Mouse (Mus musculus): Measurements from ENCODE around the gene Nav1.

Gene Nav1

GRCm38 (mm10) chr1:135607019-135607418 is at the start of gene Nav1:
Gene Nav1 (minus strand): TSS chr1:135607295.
- in situ Hi-C loops (cut with MboI): no loop called here

GRCm38 (mm10) chr1:135653909-135654308 is 46.8 kb upstream of the Nav1 start:
- in situ Hi-C loops (cut with MboI): no loop called here

GRCm38 (mm10) chr1:135645459-135646195 is 38.5 kb upstream of the Nav1 start:
- in situ Hi-C loops (cut with MboI): no loop called here

DNA sequence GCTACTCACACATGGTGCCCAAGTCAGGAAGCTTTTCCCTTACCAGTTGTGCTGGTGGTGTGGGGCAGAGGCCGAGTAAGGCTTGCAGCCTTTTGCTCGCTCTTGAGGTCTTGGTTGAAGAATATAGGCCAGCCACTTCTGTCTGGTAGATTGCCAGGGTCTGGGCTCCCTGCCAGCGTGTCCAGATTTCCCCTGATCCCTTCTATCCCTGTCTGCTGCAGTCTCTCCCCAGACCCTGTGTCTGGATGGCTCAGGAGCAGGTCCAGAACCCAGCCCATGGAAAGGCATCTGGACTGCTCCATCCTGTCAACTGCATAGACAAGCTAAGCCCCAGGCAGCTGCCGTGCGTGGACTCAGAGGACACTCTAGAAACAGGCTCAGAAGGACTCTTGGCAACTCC is 37.0 kb upstream of the Nav1 start:
- in situ Hi-C loops (cut with MboI): no loop called here

DNA sequence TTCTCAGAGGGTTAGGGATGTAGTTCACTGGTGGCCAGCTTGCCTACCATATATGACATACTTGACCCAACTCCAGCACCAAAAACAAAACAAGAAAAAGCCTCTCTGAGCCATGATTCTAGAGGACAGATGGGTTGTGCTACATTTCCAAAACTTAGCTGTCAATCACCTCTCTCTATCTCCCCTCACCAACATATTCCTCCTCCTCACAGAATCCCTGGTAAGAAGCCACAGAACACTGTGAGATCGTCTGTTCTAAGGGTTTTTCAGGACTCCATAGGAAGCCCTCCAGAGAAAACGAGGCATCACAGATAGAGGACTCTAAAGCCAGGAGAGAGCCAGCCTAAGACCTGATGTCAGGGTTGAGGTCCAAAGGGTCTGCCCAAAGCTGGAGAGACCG is 36.6 kb upstream of the Nav1 start:
- in situ Hi-C loops (cut with MboI): no loop called here

- in situ Hi-C loops (cut with MboI): no loop called here
These were observed 32.8 kb upstream of the Nav1 start for GRCm38 (mm10) chr1:135639853-135640252.

GRCm38 (mm10) chr1:135639093-135639492 is 32.0 kb upstream of the Nav1 start:
- in situ Hi-C loops (cut with MboI): no loop called here

DNA sequence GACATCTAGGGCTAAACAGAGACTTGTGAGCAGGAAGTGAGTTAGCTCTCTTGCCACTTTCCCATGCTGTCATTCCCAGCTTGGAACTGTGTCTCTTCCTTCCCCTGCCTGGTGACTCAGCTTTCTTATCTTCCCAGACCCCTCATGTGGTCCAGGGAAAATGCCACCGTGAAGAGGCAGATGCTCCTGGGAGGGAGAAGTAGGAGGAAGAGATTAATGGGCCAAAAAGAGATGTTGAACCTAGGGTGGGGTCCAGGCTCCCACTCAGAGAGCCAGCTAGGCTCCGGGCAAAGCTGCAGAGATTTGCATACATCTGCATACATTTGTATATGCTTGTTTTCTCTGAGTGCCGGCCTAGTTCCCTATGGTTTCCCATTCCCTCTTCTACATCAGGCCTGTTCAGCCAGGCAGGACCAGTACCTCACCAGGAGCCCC is 30.5 kb upstream of the Nav1 start:
- in situ Hi-C loops (cut with MboI): no loop called here

DNA sequence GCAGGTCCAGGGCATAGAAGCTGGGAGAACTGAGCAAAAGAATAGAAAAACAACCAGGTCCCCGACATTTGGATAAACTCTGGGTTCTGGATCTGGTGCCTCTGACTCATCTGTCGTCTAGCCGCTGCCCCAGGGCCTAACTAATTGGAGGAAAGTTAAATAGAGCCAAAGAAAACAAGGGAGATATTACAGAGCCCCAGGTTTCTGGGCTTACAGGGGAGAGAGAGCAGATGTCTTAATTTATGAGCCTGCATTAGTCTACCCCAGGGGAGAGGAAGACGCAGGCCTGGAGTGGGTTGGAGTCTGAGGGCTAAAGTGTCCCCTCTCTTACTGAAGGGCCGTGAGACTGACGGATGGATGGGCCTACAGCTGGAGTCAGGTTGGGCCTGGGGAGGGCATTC is 29.0 kb upstream of the Nav1 start:
- in situ Hi-C loops (cut with MboI): no loop called here

DNA sequence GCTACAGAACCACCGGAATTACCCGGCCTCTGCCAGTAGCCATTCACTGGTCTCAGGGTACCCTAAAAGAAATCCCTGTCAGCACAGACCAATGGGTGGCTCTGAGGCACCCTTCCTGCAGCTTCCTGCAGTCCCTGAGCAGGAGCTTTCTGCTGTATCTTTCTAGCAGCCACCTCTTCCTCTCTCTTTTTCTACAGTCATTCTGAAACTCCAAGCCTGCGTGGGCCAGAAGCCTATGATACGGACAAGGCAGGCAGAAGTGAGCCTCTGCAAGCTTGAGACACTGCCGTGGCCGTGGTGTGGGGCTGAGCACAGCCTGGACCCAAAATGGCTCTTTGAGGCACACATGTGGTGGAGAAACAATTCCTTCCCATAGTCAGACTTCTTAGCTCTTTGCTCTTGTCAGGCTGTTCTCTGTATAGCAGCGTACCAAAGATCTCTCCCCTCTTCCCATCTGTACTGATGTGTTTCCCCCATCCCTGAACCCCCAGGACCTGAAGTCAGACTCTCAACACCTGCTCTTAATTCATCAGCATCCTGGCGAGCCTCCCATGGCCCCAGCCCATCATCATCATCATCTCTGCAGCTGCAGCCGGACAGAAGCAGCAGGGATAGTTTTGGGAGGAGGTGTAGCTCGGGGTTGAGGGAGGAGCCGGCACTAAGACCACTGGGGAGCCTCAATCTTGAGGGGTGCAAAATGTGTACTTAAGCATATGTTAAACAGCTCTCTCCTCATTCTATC is 28.4 kb upstream of the Nav1 start:
- in situ Hi-C loops (cut with MboI): no loop called here

GRCm38 (mm10) chr1:135634791-135635190 is 27.7 kb upstream of the Nav1 start:
- in situ Hi-C loops (cut with MboI): no loop called here

DNA sequence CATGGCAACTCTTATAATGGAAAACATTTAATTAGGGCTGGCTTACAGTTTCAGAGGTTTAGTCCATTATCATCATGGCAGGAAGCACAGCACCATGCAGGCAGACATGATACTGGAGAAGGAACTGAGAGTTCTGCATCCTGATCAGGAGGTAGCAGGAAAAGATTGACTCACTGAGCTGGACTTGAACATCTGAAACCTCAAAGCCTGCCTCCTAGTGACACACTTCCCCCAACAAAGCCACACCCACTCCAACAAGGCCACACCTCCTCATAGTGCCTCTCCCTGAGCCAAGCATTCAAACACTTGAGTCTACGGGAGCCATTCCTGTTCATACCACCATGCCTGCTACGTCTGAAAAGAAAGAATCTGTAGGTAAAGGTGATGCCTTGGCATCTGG is 26.8 kb upstream of the Nav1 start:
- in situ Hi-C loops (cut with MboI): no loop called here

DNA sequence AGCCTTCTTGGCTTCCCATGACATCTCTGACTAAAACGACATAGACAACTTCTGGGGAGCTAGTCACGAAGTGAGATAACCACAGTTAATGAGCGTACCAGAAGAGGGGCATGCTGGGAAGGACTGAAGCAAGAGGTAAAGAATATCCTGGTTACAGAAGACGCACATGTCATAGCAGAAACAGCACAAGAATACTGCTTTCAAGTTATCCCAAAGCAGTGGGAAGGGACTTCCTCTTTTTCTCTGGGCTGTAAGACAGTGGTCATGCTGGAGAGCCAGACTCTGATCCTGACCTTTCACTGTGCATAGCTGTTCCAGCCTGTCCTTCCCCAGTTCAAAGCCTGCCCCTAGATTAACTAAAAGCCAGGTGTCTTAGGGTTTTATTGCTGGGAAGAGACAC is 26.4 kb upstream of the Nav1 start:
- in situ Hi-C loops (cut with MboI): no loop called here

DNA sequence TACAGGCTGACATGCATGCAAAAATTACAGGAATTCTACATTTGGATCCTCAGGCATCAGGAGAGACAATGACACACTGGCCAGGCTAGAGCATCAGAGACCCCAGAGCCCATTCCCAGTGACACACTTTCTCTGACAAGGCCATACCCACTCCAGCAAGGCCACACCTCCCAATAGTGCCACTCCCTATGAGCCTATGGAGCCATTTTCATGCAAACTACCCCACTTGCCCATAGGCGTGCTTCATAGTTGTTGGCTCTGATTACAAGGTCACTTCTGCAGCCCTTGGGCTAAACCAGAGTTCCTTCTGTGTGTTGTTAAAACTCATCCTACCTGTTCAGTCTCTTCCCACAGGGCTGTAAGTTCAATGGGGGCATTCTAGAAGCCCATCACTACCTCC is 25.1 kb upstream of the Nav1 start:
- in situ Hi-C loops (cut with MboI): no loop called here

DNA sequence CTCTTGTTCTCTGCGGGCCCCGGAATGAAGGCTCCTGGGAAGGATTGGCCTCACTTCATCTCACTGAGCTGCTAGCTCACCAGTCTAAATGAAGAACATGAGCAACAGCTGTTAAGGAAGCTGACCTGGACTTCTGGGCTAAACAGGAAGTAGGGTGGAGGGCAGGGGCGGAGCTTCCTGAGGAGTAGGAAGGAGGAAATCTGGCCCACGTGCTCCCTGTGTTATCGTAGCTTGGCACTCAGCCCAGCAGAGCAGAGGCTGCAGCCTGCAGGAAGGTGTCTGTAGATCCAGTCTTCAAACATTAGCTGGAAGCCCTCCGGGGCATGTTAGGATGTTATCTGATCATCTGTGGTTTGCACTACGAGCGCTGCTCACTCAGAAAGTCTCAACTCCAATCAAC is 24.4 kb upstream of the Nav1 start:
- in situ Hi-C loops (cut with MboI): no loop called here

GRCm38 (mm10) chr1:135629846-135630245 is 22.8 kb upstream of the Nav1 start:
- in situ Hi-C loops (cut with MboI): no loop called here

GRCm38 (mm10) chr1:135626218-135626617 is 19.1 kb upstream of the Nav1 start:
- in situ Hi-C loops (cut with MboI): no loop called here

GRCm38 (mm10) chr1:135625741-135626140 is 18.6 kb upstream of the Nav1 start:
- in situ Hi-C loops (cut with MboI): no loop called here

- in situ Hi-C loops (cut with MboI): no loop called here
These were observed 17.6 kb upstream of the Nav1 start for GRCm38 (mm10) chr1:135624646-135625045.

DNA sequence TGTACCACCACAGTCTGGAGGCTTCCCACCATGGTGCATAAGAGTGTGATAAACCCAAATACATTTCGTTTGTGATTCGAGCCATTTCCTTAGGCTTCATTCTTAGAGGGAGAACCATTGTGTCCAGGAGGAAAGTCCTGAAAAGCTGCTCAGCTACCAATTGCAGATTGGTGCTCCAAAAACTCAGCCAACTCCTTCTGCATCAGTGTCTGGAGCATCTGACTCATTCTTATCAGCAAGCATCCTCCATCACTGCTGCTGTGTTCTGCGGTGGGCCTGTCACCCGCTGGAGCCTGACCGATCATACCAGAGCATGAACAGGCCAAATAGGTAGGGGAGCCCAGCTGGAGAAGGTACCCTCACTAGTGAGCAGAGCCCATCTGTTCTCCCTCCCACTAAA is 16.0 kb upstream of the Nav1 start:
- in situ Hi-C loops (cut with MboI): no loop called here

- in situ Hi-C loops (cut with MboI): no loop called here
These were observed 14.2 kb upstream of the Nav1 start for GRCm38 (mm10) chr1:135621307-135621706.

DNA sequence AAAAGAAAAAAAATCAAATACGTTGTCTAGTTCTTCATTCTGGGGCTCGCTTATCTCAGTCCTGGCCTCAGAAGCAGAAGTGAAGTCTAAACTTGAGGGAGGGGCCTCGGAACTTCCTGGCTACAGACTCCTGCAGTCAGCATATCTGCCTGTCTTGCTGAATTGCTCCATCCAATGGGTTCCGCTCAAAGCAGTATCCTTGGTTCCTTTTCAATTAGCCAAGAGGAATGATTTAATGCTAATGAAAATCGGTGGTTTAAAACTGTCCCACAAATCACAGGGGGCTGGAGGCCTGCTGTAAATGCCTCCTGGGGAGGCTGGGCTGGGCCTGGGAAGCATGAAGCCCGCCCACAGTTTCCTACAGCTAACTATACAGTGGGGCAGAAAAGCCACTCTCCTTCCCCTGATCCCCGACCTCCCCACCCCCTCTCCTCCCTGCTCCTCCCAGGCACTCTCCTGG is 12.9 kb upstream of the Nav1 start:
- in situ Hi-C loops (cut with MboI): no loop called here

GRCm38 (mm10) chr1:135619130-135619529 is 12.0 kb upstream of the Nav1 start:
- in situ Hi-C loops (cut with MboI): no loop called here

Measured in mature B cell (primary cell).